Mouse (Mus musculus) T-helper 1 cell (primary cell): ENCODE data around the gene Zfp507.

Source experiments
- in situ Hi-C: fragments of 300-600 bp; cut with MboI, MseI; formaldehyde crosslinking; loops from one replicate; pipeline ENCODE4 v1.15.1; 2025; ENCODE audit warnings: high pct_unique_total_duplicates

The Zfp507 gene

DNA sequence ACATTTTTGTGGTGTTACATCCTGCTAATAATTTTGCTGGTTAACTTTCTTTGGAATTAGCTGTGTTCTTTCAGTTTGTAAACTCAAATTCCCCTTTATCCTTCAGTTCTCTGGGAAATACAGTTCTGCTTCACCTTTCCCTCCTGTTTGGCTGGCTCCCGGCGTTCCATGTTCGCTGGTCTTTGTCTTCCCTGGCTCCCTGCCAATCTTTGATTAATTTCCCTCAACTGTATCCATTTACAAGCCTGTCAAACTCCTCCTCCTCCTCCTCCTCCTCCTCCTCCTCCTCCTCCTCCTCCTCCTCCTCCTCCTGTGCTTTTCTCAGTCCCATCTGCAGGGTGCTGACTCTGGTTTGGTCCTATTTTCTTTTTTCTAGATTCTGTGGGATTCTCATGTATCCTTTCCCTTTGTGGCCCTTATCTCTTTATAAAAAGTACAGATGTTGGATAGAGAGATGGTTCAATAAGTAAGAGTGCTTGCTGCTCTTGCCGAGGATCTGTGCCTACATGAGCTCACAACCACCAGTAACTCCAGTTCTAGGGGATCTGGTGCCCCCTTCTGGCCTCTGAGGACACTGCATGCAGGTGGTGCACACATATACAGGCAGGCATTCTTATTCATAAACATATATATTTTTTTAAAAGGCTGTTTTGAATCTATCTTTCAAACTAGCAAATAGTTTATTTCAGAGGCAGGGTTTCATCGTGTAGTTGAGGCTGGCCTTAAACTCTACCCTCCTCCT, 62.1 kb downstream of the Zfp507 start:
- in situ Hi-C loops, result no loop called here

DNA sequence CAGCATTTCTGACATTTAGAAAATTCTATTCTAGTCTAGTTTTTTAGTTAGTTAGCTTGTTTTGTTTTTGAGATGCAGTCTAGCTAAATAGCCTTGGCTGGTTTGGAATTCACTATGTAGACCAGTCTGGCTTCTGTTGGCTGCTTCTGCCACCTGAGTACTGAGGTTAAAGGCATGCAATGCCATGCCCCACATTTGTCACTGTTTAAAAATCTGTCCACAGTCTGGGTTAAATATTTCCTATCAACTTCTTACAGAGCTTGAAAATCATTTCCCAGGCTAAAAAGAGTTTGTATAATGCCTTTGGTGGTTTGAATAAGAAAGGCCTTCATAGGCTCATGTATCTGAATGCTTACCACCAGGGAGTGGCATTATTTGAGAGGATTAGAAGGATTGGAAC, 63.9 kb downstream of the Zfp507 start:
- in situ Hi-C loops, result no loop called here

DNA sequence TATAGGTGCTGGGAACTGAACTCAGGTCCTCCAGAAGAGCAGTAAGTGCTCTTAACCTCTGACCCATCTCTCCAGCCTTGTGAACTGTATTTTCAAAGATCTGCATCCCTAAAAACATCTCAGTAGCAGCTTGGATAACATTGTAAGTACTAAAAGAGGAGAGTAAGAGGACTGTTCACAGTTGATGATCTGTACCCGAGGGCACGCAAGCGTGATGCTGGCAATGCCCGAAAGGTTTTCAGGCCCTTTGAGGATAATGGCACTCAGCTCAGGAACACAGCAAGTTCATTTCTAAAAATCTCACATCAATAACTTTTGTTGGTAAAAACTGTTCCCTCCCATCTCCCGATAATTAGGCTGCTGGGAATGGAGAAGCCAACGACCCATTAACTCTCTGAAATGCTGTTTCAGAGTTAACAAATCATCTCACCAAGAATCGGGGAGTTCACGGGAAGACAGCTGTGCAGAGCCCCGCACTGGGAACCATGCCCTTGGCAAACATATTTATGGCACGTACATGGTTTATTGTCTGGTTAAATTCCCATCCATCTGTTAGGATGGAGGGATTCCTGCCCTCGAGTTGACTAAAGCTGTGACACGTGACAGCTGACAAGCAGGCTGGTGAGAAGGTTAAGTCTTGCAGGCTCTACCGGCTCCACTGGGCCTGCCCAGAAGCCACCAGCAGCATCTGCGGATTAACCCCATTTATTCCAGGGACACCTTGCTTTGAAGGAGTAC, 69.3 kb downstream of the Zfp507 start:
- in situ Hi-C loops, result no loop called here

DNA sequence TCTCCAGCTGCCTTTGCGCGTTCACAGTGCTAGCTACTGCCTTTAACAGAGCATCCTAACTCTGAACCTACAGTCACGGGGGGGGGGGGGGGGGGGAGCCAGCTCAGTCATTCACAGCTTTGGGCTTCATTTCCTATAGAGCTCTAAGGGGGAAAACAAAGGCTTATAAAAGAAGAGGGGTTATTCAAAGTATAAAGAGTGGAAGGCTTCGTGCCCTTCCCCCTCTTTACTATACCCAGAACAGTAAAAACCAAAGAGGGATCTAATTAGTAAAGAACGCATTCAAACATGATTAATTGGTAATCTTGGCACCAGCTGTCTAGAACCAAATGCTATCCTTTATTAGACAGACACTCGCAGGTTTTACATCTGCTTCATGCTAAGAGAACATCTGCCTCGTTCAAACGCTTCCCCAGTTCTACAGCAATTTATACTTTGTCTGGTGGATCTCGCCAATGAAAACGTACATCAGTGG, 70.2 kb downstream of the Zfp507 start:
- in situ Hi-C loops, result no loop called here

DNA sequence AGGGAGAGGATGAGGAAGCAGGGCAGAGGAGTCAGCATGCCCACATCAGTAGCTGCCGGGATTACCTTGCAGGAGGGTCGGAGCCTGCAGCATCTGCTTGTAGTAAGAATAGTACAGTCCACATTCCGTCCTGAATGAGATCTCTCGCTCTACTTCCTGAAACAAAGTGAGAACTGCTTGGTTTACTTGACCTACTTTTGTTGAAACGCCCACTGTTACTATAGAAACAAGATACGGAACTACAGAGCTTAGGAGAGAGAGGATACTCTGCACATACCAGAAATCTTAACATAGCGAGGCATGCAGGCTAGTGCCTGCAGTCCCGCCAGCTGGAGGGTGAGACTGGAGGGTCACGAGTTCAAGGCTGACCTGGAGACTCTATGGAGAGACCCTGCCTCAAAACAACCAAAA, 73.2 kb downstream of the Zfp507 start:
- in situ Hi-C loops, result loop anchor here (10.0 kb wide), 1 partner anchor 805 kb away; no protein-coding TSS in a partner anchor

DNA sequence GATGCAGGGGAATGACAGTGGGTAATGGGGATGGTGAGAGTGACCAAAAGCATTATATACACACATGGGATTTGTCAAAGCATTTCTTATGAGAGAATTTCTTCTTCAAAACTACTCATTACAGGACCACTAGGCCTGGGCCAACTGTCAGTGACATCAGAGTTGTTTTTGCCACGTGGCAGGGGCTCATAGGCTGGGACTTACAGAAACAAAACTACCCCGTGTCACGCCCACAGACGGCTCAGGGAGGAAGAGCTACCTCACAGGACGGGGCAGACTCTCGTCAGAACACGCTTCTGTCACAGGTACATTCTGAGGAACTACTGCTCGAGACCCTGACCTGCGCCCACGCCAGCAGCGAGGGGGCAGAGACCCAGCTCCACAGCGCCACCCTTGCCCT, 74.4 kb downstream of the Zfp507 start:
- in situ Hi-C loops, result loop anchor here (10.0 kb wide), 1 partner anchor 804 kb away; no protein-coding TSS in a partner anchor

DNA sequence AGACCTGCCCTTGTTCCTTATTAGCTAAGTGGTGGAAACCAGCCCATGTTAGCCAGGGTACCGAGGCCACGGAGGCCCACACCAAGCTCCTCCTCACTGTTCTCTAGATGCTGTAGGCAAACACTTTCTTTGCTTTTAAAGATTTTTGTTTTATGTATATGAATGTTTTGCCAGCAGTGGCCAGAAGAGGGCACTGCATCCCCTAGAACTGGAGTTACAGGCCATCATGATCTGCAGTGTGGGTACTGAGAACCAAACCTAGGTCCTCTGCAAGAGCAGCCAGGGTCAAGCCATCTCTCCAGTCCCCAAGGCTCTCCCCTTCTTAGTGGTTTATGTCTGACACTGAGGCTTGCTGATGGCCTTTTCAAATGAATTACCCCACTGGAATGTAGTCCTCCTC, 79.8 kb downstream of the Zfp507 start:
- in situ Hi-C loops, result loop anchor here (10.0 kb wide), 1 partner anchor 798 kb away; no protein-coding TSS in a partner anchor
